Mouse (Mus musculus) small intestine, adult 2 months (tissue): ENCODE measurements at regions not wholly inside any gene's neighbourhood (a gene's known extent, or its start where the extent isn't known, plus 50 kb on each side); places are given as distances from the start of the nearest gene placed in this dataset.

Source experiments
- H3K27ac ChIP-seq: fragments of 200-500 bp; 2 replicates; pipeline ENCODE4 v1.5.1; 2012; ENCODE audit warnings: low read depth, low read length, control low read depth, inconsistent platforms; ENCODE audit not compliant: insufficient read depth
- H3K27me3 ChIP-seq: fragments of 200-500 bp; 2 replicates; pipeline ENCODE4 v1.6.1; 2012; ENCODE audit warnings: mild to moderate bottlenecking, moderate library complexity, low read length, inconsistent platforms; ENCODE audit not compliant: control insufficient read depth, insufficient read depth
- H3K36me3 ChIP-seq: fragments of 200-500 bp; 2 replicates; pipeline ENCODE4 v1.6.1; 2012; ENCODE audit warnings: mild to moderate bottlenecking, low read length, control low read depth, inconsistent platforms; ENCODE audit not compliant: control insufficient read depth, insufficient read depth
- H3K4me1 ChIP-seq: fragments of 200-500 bp; 2 replicates; pipeline ENCODE4 v1.6.1; 2012; ENCODE audit warnings: low read length, inconsistent platforms, mixed read lengths; ENCODE audit not compliant: control insufficient read depth, insufficient read depth, insufficient read length
- H3K4me3 ChIP-seq: fragments of 200-500 bp; 2 replicates; pipeline ENCODE4 v1.5.1; 2012; ENCODE audit warnings: low read depth, mild to moderate bottlenecking, control low read depth, inconsistent platforms, low read length, moderate library complexity
- CTCF ChIP-seq: fragments of 200-500 bp; IDR thresholded peaks from 2 replicates; pipeline ENCODE4 v1.5.1; 2012; ENCODE audit warnings: low read depth, mild to moderate bottlenecking, control low read depth, inconsistent platforms, low read length, moderate library complexity, mixed read lengths; ENCODE audit not compliant: insufficient replicate concordance, insufficient read length; ENCODE audit errors: extremely low read depth
- POLR2A ChIP-seq: fragments of 200-500 bp; IDR thresholded peaks from 2 replicates; pipeline ENCODE4 v1.6.1; 2012; ENCODE audit warnings: low read depth, mild to moderate bottlenecking, control low read depth, inconsistent platforms, low read length, moderate library complexity
- WGBS: fragments of 180-500 bp; shearing (Covaris S2); methylation state at CpG from one replicate; pipeline ENCODE4 v1.1.7; 2018; 5-methylcytosine and 5-hydroxymethylcytosine counted together

DNA sequence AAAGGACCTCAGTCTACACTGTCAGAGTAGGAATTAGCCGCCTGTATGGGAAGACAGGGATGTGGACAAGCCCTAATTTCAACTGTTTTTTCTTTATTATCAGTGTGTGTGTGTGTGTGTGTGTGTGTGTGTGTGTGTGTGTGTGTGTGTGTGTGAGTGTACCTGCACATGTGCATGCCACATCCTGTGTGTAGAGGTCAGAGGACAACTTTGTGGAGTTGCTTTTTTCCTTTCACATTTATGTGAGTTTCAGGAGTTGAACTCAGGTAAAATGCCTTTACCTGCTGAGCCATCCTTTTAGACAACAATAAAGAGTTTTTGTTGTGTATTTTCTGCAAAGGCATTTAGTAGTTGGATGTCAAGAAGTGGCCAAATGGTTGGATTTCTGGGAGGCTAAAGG is 2606.8 kb downstream of the Gm37988 start:
- Histone ChIP-seq H3K27me3 (no peaks in the 10 kb centered on the region), H3K4me1 (peaks cover 2% of the 10 kb centered on the region; the same call in 1 of the 2 replicates), H3K4me3 (no peak overlapping the region), H3K36me3 (no peaks in the 10 kb centered on the region), H3K27ac (no peak overlapping the region)
- 17% methylated on average over 1 of the region's 1 CpGs for WGBS
- TF ChIP-seq POLR2A (no peak), CTCF (no peak)

- no peak for TF ChIP-seq CTCF
- no peak for TF ChIP-seq POLR2A
- Histone ChIP-seq H3K4me1 (no peaks in the 10 kb centered on the region), H3K4me3 (no peak overlapping the region), H3K27me3 (no peaks in the 10 kb centered on the region), H3K27ac (no peak overlapping the region), H3K36me3 (no peaks in the 10 kb centered on the region)
- WGBS: 78% methylated on average over 3 of the region's 3 CpGs
Measured at GRCm38 (mm10) chr1:7451660-7452155, 2644.0 kb downstream of the Gm37988 start.

DNA sequence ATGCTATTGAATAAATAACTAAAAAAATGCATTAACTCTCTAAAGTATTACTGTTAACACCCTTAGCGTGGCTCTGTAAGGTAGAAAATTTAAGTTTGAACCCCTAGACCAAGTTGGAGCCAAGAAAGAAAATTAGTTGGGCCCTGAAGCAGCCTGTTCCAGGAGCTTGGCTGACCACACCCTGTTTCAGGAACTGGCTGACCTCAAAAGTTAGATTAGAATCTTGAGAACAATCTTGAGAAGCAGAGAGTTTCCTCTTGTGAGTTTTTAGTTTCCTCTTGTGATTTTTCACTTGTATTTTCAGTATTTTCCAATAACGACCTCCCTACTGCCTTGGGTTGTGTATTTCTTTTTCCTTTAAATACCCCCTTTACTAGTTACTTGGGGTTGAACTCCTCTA is 2647.2 kb downstream of the Gm37988 start:
- no peak overlapping the region for H3K4me3 ChIP-seq
- TF ChIP-seq CTCF (no peak), POLR2A (no peak)
- H3K27ac ChIP-seq: no peak overlapping the region
- H3K27me3 ChIP-seq: no peaks in the 10 kb centered on the region
- WGBS: 62% methylated on average over 2 of the region's 2 CpGs
- H3K4me1 ChIP-seq: no peaks in the 10 kb centered on the region
- H3K36me3 ChIP-seq: no peaks in the 10 kb centered on the region

GRCm38 (mm10) chr1:7457895-7458294 is 2650.2 kb downstream of the Gm37988 start:
- Histone ChIP-seq H3K27me3 (no peaks in the 10 kb centered on the region), H3K4me1 (no peaks in the 10 kb centered on the region), H3K4me3 (no peak overlapping the region), H3K27ac (no peak overlapping the region), H3K36me3 (no peaks in the 10 kb centered on the region)
- no peak for TF ChIP-seq CTCF
- no peak for TF ChIP-seq POLR2A

DNA sequence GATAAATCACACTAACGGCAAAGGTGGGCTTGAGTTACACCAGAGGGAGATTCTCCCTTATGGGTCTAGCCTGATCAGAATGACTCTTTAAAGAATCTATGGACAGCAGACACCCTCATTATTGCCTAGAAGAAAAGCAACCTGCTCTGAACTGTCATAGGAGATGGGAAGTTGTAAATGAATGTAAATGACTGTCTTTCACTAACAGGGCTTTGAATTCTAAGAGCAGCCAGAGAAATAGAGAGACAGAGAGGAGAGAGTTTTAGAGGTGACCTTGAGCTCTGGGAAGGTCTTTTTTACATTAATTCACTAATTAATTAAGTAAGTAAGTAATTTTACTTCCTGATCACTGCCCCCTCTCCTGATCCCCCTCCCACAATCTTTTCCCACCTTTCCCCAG is 2686.4 kb downstream of the Gm37988 start:
- Histone ChIP-seq H3K4me3 (no peak overlapping the region), H3K27me3 (no peaks in the 10 kb centered on the region), H3K4me1 (no peaks in the 10 kb centered on the region; the same call in 1 of the 2 replicates), H3K27ac (no peak overlapping the region), H3K36me3 (no peaks in the 10 kb centered on the region)
- 94% methylated on average over 1 of the region's 1 CpGs for WGBS
- TF ChIP-seq CTCF (no peak), POLR2A (no peak)

- TF ChIP-seq POLR2A: no peak
- TF ChIP-seq CTCF: no peak
- H3K27me3 ChIP-seq: no peaks in the 10 kb centered on the region
- WGBS: 21% methylated on average over 6 of the region's 6 CpGs
- no peaks in the 10 kb centered on the region; the same call in 1 of the 2 replicates for H3K4me1 ChIP-seq
- peak overlapping the region; percentile 65 for H3K27ac ChIP-seq
- H3K4me3 ChIP-seq: no peak overlapping the region
- H3K36me3 ChIP-seq: no peaks in the 10 kb centered on the region
Measured at GRCm38 (mm10) chr1:7499042-7499441, 2691.3 kb downstream of the Gm37988 start.

- Histone ChIP-seq H3K4me3 (no peak overlapping the region), H3K36me3 (no peaks in the 10 kb centered on the region), H3K27ac (no peak overlapping the region), H3K4me1 (no peaks in the 10 kb centered on the region; the same call in 1 of the 2 replicates), H3K27me3 (no peaks in the 10 kb centered on the region)
- no peak for TF ChIP-seq POLR2A
- no peak for TF ChIP-seq CTCF
- WGBS: 26% methylated on average over 2 of the region's 2 CpGs
Measured at GRCm38 (mm10) chr1:7502363-7502762, 2694.7 kb downstream of the Gm37988 start.

DNA sequence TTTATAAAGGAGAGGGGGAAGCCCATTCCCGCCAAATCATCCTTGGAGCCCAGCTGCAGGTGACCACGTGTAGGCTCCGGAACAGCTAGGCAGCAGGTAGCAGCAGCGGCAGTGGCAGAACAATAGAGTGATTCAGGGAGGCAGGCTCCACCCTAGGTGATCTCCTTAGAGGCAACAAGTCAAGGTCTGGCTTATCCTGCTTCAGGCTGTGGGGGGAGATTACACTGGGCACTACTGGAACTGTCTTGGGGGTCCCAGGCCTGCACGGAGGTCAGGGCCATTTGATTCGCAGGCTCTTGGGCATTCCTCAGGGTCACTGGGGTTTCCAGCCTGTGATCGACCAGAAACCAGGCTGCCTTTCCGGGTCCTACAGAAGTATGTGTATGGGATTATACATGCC is 2711.1 kb downstream of the Gm37988 start:
- 61% methylated on average over 8 of the region's 8 CpGs for WGBS
- no peak overlapping the region for H3K27ac ChIP-seq
- H3K36me3 ChIP-seq: no peaks in the 10 kb centered on the region
- no peaks in the 10 kb centered on the region for H3K4me1 ChIP-seq
- H3K4me3 ChIP-seq: no peak overlapping the region
- TF ChIP-seq POLR2A (no peak), CTCF (no peak)
- no peaks in the 10 kb centered on the region for H3K27me3 ChIP-seq
